Mouse (Mus musculus) limb, embryonic 14.5 days (tissue): ENCODE measurements around the gene Polr2b. TPM values are rescaled to one million over a fixed set of nuclear protein-coding genes. Genes with fewer than 3 reads are reported as not detected.

Experiments used
- ATAC-seq: fragments of 200-750 bp; cut with Nextera tagmentation; 2 replicates; pipeline ENCODE4 v1.8.0; 2017; ENCODE audit warnings: low read depth, moderate number of reproducible peaks, moderate TSS enrichment; ENCODE audit not compliant: low FRiP score
- DNase-seq: peaks from one replicate; pipeline ENCODE4 v3.0.0-alpha.2; 2015; ENCODE audit warnings: low spot score
- H3K27ac ChIP-seq: fragments of 300-500 bp; sonication (generic); replicated peaks from 2 replicates; pipeline ENCODE4 v1.5.1; 2014; ENCODE audit warnings: low read depth, mild to moderate bottlenecking, low read length, moderate library complexity, mixed read lengths
- H3K27me3 ChIP-seq: fragments of 300-500 bp; sonication (generic); 2 replicates; pipeline ENCODE4 v1.6.1; 2014; ENCODE audit warnings: low read length, mixed read lengths; ENCODE audit not compliant: control insufficient read depth, insufficient read depth
- H3K36me3 ChIP-seq: fragments of 300-500 bp; sonication (generic); 2 replicates; pipeline ENCODE4 v1.6.1; 2014; ENCODE audit warnings: mild to moderate bottlenecking, low read length, moderate library complexity, mixed read lengths; ENCODE audit not compliant: control insufficient read depth, insufficient read depth
- H3K4me1 ChIP-seq: fragments of 300-500 bp; sonication (generic); 2 replicates; pipeline ENCODE4 v1.6.1; 2014; ENCODE audit warnings: antibody characterized with exemption, low read length, mixed read lengths; ENCODE audit not compliant: control insufficient read depth, insufficient read depth
- H3K4me2 ChIP-seq: fragments of 300-500 bp; sonication (generic); replicated peaks from 2 replicates; pipeline ENCODE4 v1.6.1; 2014; ENCODE audit warnings: low read depth, mild to moderate bottlenecking, low read length, moderate library complexity; ENCODE audit not compliant: severe bottlenecking
- H3K4me3 ChIP-seq: fragments of 300-500 bp; sonication (generic); replicated peaks from 2 replicates; pipeline ENCODE4 v1.5.1; 2014; ENCODE audit warnings: low read length
- H3K9ac ChIP-seq: fragments of 300-500 bp; sonication (generic); 2 replicates; pipeline ENCODE4 v1.6.1; 2014; ENCODE audit warnings: mild to moderate bottlenecking, low read depth, low read length, moderate library complexity; ENCODE audit not compliant: severe bottlenecking
- H3K9me3 ChIP-seq: fragments of 300-500 bp; sonication (generic); 2 replicates; pipeline ENCODE4 v1.6.1; 2016; ENCODE audit warnings: low read length; ENCODE audit not compliant: control insufficient read depth
- POLR2A ChIP-seq: fragments of 200-500 bp; IDR thresholded peaks from 2 replicates; pipeline ENCODE4 v1.8.0; 2012; ENCODE audit warnings: inconsistent platforms, mild to moderate bottlenecking, moderate library complexity, borderline replicate concordance; ENCODE audit not compliant: insufficient read depth, insufficient read length; ENCODE audit errors: extremely low read depth
- WGBS: fragments of 180-500 bp; shearing (Covaris S2); extraction: QIAGEN DNeasy Blood & Tissue Kit; methylation state at CpG from one replicate; pipeline ENCODE4 v1.1.7; 2014; 5-methylcytosine and 5-hydroxymethylcytosine counted together
- microRNA-seq: library from miRNA; unstranded; fragments of <30 nt; microRNA quantifications from one replicate; pipeline ENCODE4, GENCODE M21; 2016
- polyA plus RNA-seq, 2 experiments: library from polyadenylated mRNA; depleted of rRNA in 1 of 2; stranded (reverse) in 1 of 2; unstranded in 1 of 2; fragments of >200 nt; fragmentation: Nextera tagmentation in 1 of 2; extraction: Ambion mirVana in 1 of 2; gene quantifications; 2 replicates each; pipeline versions ENCODE4 v1.2.1 to v1.2.3; 2012 to 2014

The Polr2b gene
- polyA plus RNA-seq, 2 experiments = 44.8 to 61.0 TPM

DNA sequence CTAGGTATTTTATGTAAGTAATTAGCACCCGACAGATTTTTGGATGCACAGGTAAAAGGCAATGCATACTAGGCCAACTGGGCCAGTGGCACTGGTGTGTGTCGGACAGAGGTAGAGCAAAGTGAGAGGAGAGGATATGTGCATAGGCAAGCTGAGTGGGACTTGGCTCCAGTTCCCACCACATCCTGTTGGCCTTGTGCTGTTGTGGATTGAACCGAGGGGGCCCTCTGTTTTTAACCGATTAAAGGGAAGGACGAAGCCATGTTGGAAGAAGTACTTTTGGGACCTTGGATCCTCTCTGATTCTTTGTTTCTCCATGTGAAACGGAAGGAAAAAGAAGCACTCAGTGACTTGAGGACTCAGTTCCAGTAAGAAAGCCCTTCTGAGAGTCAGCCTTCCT, 78.4 kb downstream of the Polr2b start:
- DNase-seq = no peak
- WGBS = 78% methylated on average over 6 of the region's 6 CpGs
- no peak overlapping the region for H3K27ac ChIP-seq
- H3K4me2 ChIP-seq = no peak overlapping the region
- H3K9ac ChIP-seq = no peak overlapping the region
- H3K9me3 ChIP-seq = no peaks in the 10 kb centered on the region
- TF ChIP-seq POLR2A = no peak
- no peak overlapping the region for H3K4me3 ChIP-seq
- no peaks in the 10 kb centered on the region for H3K36me3 ChIP-seq
- H3K27me3 ChIP-seq = no peaks in the 10 kb centered on the region
- H3K4me1 ChIP-seq = no peaks in the 10 kb centered on the region
- no peak for ATAC-seq

- Histone ChIP-seq H3K9me3 (no peaks in the 10 kb centered on the region), H3K9ac (no peak overlapping the region), H3K27ac (no peak overlapping the region), H3K4me1 (no peaks in the 10 kb centered on the region), H3K36me3 (no peaks in the 10 kb centered on the region), H3K4me2 (no peak overlapping the region), H3K4me3 (no peak overlapping the region), H3K27me3 (no peaks in the 10 kb centered on the region)
- 100% methylated on average over 2 of the region's 2 CpGs for WGBS
- ATAC-seq (no peak), DNase-seq (no peak)
- no peak for TF ChIP-seq POLR2A
These were observed 80.3 kb downstream of the Polr2b start for GRCm38 (mm10) chr5:77390272-77390671.

- Histone ChIP-seq H3K4me1 (0 out of 2 replicates have a peak, but pooled peaks cover 11% of the 10 kb centered on the region), H3K9ac (no peak overlapping the region), H3K27me3 (no peaks in the 10 kb centered on the region), H3K27ac (no peak overlapping the region), H3K4me3 (no peak overlapping the region), H3K36me3 (no peaks in the 10 kb centered on the region), H3K4me2 (no peak overlapping the region), H3K9me3 (no peaks in the 10 kb centered on the region)
- ATAC-seq (no peak), DNase-seq (no peak)
- WGBS = 82% methylated on average over 10 of the region's 10 CpGs
- TF ChIP-seq POLR2A = no peak
These were observed 83.2 kb downstream of the Polr2b start for GRCm38 (mm10) chr5:77393094-77393619.

- Histone ChIP-seq H3K36me3 (no peaks in the 10 kb centered on the region), H3K9ac (no peak overlapping the region), H3K4me3 (no peak overlapping the region), H3K4me2 (no peak overlapping the region), H3K27me3 (no peaks in the 10 kb centered on the region), H3K4me1 (0 out of 2 replicates have a peak, but pooled peaks cover 11% of the 10 kb centered on the region), H3K9me3 (no peaks in the 10 kb centered on the region), H3K27ac (no peak overlapping the region)
- ATAC-seq (no peak), DNase-seq (no peak)
- no peak for TF ChIP-seq POLR2A
- WGBS = 79% methylated on average over 9 of the region's 9 CpGs
These were observed 84.2 kb downstream of the Polr2b start for GRCm38 (mm10) chr5:77393990-77394618.

GRCm38 (mm10) chr5:77398285-77399057, 88.5 kb downstream of the Polr2b start:
- DNase-seq (no peak), ATAC-seq (no peak)
- Histone ChIP-seq H3K27ac (no peak overlapping the region), H3K9me3 (no peaks in the 10 kb centered on the region), H3K4me2 (no peak overlapping the region), H3K4me1 (0 out of 2 replicates have a peak, but pooled peaks cover 20% of the 10 kb centered on the region), H3K36me3 (no peaks in the 10 kb centered on the region), H3K9ac (no peak overlapping the region), H3K27me3 (no peaks in the 10 kb centered on the region), H3K4me3 (no peak overlapping the region)
- TF ChIP-seq POLR2A = no peak
- 65% methylated on average over 14 of the region's 14 CpGs for WGBS

Small RNA genes lying within 50 kb of the gene (microRNA-seq; reads per million reads assigned to microRNA genes)
- not detected for gene Mir5098

Other genes with a start within 250 kb of the Polr2b start
- 12.2 and 13.2 TPM in 2 replicates for gene Hopx, start 195.0 kb upstream of the Polr2b start, polyA plus RNA-seq (2012; rRNA removed)
- 1.9 and 2.5 TPM in 2 replicates for gene Hopx, start 195.0 kb upstream of the Polr2b start, polyA plus RNA-seq (2014; fragmentation: Nextera tagmentation; extraction: Ambion mirVana)
- gene Spink2, start 98.7 kb upstream of the Polr2b start, polyA plus RNA-seq (2012; rRNA removed) = 4.6 TPM in 2 replicates
- 3.7 and 3.8 TPM in 2 replicates for gene Spink2, start 98.7 kb upstream of the Polr2b start, polyA plus RNA-seq (2014; fragmentation: Nextera tagmentation; extraction: Ambion mirVana)
- gene Rest, start 44.7 kb upstream of the Polr2b start, polyA plus RNA-seq (2012; rRNA removed) = 27.9 and 28.2 TPM in 2 replicates
- gene Rest, start 44.7 kb upstream of the Polr2b start, polyA plus RNA-seq (2014; fragmentation: Nextera tagmentation; extraction: Ambion mirVana) = 47.0 and 58.2 TPM in 2 replicates
- gene Noa1, start 63 bp upstream of the Polr2b start, polyA plus RNA-seq (2012; rRNA removed) = 19.2 and 19.6 TPM in 2 replicates
- 23.7 and 25.9 TPM in 2 replicates for gene Noa1, start 63 bp upstream of the Polr2b start, polyA plus RNA-seq (2014; fragmentation: Nextera tagmentation; extraction: Ambion mirVana)
- gene Igfbp7, start 97.9 kb downstream of the Polr2b start, polyA plus RNA-seq (2012; rRNA removed) = 81.5 and 102 TPM in 2 replicates
- gene Igfbp7, start 97.9 kb downstream of the Polr2b start, polyA plus RNA-seq (2014; fragmentation: Nextera tagmentation; extraction: Ambion mirVana) = 86.7 and 100 TPM in 2 replicates